Mouse (Mus musculus) neural tube, embryonic 13.5 days (tissue): ENCODE results near the gene Fam160a2. TPM values are rescaled to one million over a fixed set of nuclear protein-coding genes. Genes with fewer than 3 reads are reported as not detected.
"Not testable (repeated sequence)": the region's sequence is repeated elsewhere in the genome, so short reads cannot be mapped to it uniquely, and the experiment has no call there.

Experiments used
- ATAC-seq: fragments of 200-750 bp; cut with Nextera tagmentation; 2 replicates; pipeline ENCODE4 v1.8.0; 2017; ENCODE audit warnings: low read depth, mild to moderate bottlenecking, moderate TSS enrichment, moderate library complexity
- H3K27ac ChIP-seq: fragments of 300-500 bp; sonication (generic); replicated peaks from 2 replicates; pipeline ENCODE4 v1.5.1; 2015; ENCODE audit warnings: moderate library complexity, mild to moderate bottlenecking, inconsistent platforms
- H3K27me3 ChIP-seq: fragments of 300-500 bp; sonication (generic); 2 replicates; pipeline ENCODE4 v1.6.1; 2015; ENCODE audit warnings: mild to moderate bottlenecking, inconsistent platforms
- H3K36me3 ChIP-seq: fragments of 300-500 bp; sonication (generic); 2 replicates; pipeline ENCODE4 v1.6.1; 2015; ENCODE audit warnings: mild to moderate bottlenecking, inconsistent platforms
- H3K4me1 ChIP-seq: fragments of 300-500 bp; sonication (generic); replicated peaks from 2 replicates; pipeline ENCODE4 v1.6.1; 2015; ENCODE audit warnings: inconsistent platforms
- H3K4me2 ChIP-seq: fragments of 300-500 bp; sonication (generic); 2 replicates; pipeline ENCODE4 v1.6.1; 2015; ENCODE audit warnings: inconsistent platforms, mild to moderate bottlenecking, moderate library complexity
- H3K4me3 ChIP-seq: fragments of 300-500 bp; sonication (generic); 2 replicates; pipeline ENCODE4 v1.5.1; 2015; ENCODE audit warnings: mild to moderate bottlenecking, inconsistent platforms
- H3K9ac ChIP-seq: fragments of 300-500 bp; sonication (generic); 2 replicates; pipeline ENCODE4 v1.6.1; 2015; ENCODE audit warnings: moderate library complexity, mild to moderate bottlenecking, inconsistent platforms
- H3K9me3 ChIP-seq: fragments of 300-500 bp; sonication (generic); 2 replicates; pipeline ENCODE4 v1.6.1; 2016; ENCODE audit warnings: inconsistent platforms
- WGBS: fragments of 180-500 bp; shearing (Covaris S2); methylation state at CpG from one replicate; pipeline ENCODE4 v1.1.7; 2015; 5-methylcytosine and 5-hydroxymethylcytosine counted together
- polyA plus RNA-seq: library from polyadenylated mRNA; unstranded; fragments of >200 nt; fragmentation: Nextera tagmentation; extraction: Ambion mirVana; gene quantifications from 2 replicates; pipeline ENCODE4 v1.2.1, GENCODE M21; 2015

Fam160a2 gene
- polyA plus RNA-seq, 1 experiment from 2014 or later: 36.7 TPM

DNA sequence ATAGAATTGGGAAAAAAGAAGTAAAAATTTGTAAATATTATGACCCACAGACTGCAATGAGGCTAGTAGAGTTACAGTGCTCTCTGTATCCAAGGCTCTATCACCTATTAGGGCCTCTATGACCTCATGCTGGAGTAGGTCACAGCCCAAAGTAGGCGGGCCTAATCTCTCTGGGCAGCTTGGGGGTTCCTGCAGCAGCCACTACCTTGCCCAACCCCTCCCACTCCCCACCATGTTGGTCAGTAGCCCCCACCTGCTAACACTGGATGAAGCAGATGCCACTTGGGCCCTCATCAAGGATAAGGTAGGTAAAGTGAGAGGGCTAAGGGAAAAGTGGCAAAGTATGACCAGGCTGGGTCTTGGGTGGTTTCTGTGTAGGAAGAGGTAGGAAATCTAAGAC, 25.0 kb downstream of the Fam160a2 start, which contains the start of gene Gm5901:
Gm5901 (plus strand) TSS at position 173 of the 400 bp plus-strand sequence.
- Histone ChIP-seq H3K9ac (no peak within 1 kb of the TSS), H3K9me3 (no peaks in the 10 kb centered on the region), H3K36me3 (peaks cover 67% of the 10 kb centered on the region), H3K27me3 (no peaks in the 10 kb centered on the region), H3K4me3 (no peak within 1 kb of the TSS), H3K27ac (no peak within 1 kb of the TSS), H3K4me1 (no peaks in the 10 kb centered on the region), H3K4me2 (no peak within 1 kb of the TSS)
- no peak for ATAC-seq
- WGBS: 95% methylated on average over 1 of the region's 1 CpGs

DNA sequence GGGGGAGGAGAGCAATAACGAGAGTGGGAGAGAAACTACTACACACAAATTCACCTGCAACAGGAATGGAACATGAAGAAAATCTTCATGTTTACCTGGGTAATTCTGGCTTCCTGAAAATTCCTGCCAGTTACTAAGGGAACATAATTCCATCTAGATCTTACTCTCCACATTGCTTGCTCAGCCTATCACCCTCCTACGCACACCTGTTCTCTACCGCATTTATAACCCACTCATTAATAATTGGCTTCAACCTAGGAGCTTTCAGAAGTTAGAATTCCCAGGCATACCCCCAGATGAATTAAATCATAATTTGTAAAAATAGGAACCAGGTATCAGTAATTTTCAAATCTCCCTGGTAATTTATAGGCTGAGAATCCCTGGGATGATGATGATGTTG, 25.9 kb downstream of the Fam160a2 start:
- Histone ChIP-seq H3K4me1 (no peaks in the 10 kb centered on the region), H3K9me3 (no peaks in the 10 kb centered on the region), H3K9ac (no peak overlapping the region), H3K27me3 (no peaks in the 10 kb centered on the region), H3K4me3 (no peak overlapping the region), H3K36me3 (peaks cover 58% of the 10 kb centered on the region), H3K27ac (no peak overlapping the region), H3K4me2 (no peak overlapping the region)
- no peak for ATAC-seq
- WGBS: 96% methylated on average over 3 of the region's 3 CpGs

DNA sequence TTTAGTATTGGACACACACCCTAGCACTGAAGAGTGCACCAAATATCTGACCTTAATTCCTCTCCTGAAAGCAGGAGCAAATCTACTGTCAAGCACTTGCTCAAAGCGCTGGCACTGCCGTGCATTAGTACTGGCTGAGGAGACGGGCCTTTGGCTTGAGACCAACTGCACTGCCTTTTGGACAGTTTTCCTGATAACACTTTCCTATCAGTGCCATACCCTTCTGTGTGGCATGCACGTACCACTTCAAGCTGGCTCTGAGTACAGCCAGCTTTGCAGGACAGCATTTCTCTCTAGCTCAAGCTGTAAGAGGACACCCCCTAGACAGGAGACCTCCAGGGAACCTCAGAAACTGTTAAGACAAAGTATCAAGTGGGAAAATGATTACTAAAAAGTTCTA, 26.3 kb downstream of the Fam160a2 start:
- Histone ChIP-seq H3K9ac (no peak overlapping the region), H3K27ac (no peak overlapping the region), H3K4me1 (no peaks in the 10 kb centered on the region), H3K4me2 (no peak overlapping the region), H3K4me3 (no peak overlapping the region), H3K9me3 (no peaks in the 10 kb centered on the region), H3K27me3 (no peaks in the 10 kb centered on the region), H3K36me3 (peaks cover 53% of the 10 kb centered on the region)
- WGBS: 91% methylated on average over 4 of the region's 4 CpGs
- no peak for ATAC-seq

DNA sequence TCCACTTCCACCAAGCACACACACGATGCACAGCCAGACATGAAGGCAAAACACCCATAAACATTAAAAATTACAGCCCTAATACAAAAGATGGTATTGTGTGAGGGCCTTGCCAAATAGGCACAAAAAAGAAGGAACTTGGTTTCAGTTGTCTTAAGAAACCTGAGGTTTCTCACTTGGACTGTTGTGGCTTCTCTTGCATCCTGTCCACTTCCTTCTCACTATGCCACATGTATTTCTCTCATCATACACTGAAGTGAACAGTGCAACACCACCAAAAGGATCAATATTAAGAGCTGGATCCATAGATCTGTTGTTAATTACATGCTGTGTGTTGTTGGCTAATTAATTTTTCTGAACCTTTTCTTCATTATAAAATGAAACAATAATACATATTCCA, 26.9 kb downstream of the Fam160a2 start:
- no peak for ATAC-seq
- H3K9me3 ChIP-seq: no peaks in the 10 kb centered on the region
- no peak overlapping the region for H3K27ac ChIP-seq
- no peak overlapping the region for H3K4me2 ChIP-seq
- no peak overlapping the region for H3K4me3 ChIP-seq
- WGBS: 88% methylated on average over 1 of the region's 1 CpGs
- H3K27me3 ChIP-seq: no peaks in the 10 kb centered on the region
- no peak overlapping the region for H3K9ac ChIP-seq
- no peaks in the 10 kb centered on the region for H3K4me1 ChIP-seq
- H3K36me3 ChIP-seq: peaks cover 47% of the 10 kb centered on the region

DNA sequence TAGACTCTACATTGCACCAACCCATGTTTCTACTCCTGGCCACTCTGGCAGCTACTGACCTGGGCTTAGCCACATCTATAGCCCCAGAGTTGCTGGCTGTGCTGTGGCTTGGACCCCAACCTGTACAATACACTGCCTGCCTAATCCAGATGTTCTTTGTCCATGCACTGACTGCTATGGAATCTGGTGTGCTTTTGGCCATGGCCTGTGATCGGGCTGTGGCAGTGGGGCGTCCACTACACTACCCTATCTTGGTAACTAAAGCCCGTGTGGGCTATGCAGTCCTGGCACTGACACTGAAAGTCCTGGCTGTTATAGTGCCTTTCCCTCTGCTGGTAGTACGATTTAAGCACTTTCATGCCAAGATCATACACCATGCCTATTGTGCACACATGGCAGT, 31.3 kb downstream of the Fam160a2 start:
- Histone ChIP-seq H3K4me1 (no peaks in the 10 kb centered on the region), H3K36me3 (peaks cover 17% of the 10 kb centered on the region), H3K27ac (no peak overlapping the region), H3K9ac (no peak overlapping the region), H3K4me2 (no peak overlapping the region), H3K9me3 (no peaks in the 10 kb centered on the region), H3K4me3 (no peak overlapping the region), H3K27me3 (no peaks in the 10 kb centered on the region)
- ATAC-seq: no peak
- WGBS: 93% methylated on average over 4 of the region's 4 CpGs

DNA sequence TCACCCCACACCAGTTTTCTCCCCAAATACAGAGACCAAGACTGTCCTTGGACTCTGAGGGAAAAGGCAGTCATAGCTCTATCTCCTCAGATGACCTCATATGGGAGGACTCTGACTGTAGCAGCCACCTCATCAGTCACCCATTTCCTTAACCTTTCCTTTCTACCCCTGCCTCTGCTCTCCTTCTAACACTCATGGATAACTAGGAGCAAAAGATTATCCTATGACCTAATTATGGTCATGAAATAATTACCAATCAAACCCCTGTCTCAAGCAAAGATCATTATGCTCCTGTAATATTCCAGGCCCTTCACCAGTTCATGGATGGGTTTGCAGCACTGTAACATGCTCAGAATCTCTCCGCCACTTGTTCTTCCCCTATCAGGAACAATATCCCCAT, 31.9 kb downstream of the Fam160a2 start, which contains the start of gene Olfr692:
Olfr692 (plus strand) TSS at position 301 of the 400 bp plus-strand sequence.
- Histone ChIP-seq H3K9ac (no peak within 1 kb of the TSS), H3K36me3 (peaks cover 11% of the 10 kb centered on the region), H3K4me1 (no peaks in the 10 kb centered on the region), H3K27me3 (no peaks in the 10 kb centered on the region), H3K4me2 (no peak within 1 kb of the TSS), H3K9me3 (no peaks in the 10 kb centered on the region), H3K27ac (no peak within 1 kb of the TSS), H3K4me3 (no peak within 1 kb of the TSS)
- no peak for ATAC-seq
- 97% methylated on average over 1 of the region's 1 CpGs for WGBS

DNA sequence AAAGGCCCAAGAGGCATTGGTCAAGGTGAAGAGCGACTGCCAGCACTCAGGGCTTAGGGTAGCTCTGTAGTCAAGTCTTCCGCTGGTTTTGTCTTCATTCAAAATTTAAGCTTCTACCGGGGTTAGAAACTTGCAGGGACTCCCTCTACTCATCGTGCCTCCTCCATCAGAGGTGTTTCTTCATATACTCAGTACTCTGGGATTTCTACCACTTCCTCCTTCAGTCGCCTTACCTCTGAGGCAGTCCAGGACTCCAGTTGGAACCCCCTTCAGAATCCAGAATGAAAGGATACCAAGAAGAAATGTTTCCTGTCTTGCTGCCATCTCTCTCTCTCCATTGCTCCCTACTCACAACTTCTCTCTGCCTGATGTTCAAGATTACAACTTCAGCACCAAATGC, 32.6 kb downstream of the Fam160a2 start:
- H3K9ac ChIP-seq: no peak overlapping the region
- no peak overlapping the region for H3K4me3 ChIP-seq
- WGBS: 80% methylated on average over 5 of the region's 5 CpGs
- H3K9me3 ChIP-seq: no peaks in the 10 kb centered on the region
- ATAC-seq: no peak
- H3K36me3 ChIP-seq: peaks cover 8% of the 10 kb centered on the region
- H3K27me3 ChIP-seq: no peaks in the 10 kb centered on the region
- no peak overlapping the region for H3K27ac ChIP-seq
- H3K4me1 ChIP-seq: no peaks in the 10 kb centered on the region
- no peak overlapping the region for H3K4me2 ChIP-seq

DNA sequence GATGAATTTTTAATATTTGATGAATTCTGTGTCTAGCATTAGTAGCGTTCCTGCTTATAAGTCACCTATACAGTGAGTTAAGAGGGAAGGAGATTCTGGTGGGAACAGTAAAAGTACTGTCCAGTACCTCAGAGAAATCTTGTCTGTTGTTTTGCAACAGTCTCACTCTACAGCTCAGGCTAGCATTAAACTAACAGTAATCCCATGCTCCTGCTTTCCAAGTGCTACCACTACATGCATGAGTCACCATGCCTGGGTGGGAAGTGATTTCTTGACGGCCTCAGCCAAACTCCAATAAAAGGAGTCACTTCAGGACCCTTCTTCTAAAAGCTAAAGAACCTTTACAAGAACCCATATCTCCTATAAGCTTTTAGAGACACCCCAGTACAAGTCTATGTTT, 38.1 kb downstream of the Fam160a2 start:
- Histone ChIP-seq H3K27ac (no peak overlapping the region), H3K4me2 (no peak overlapping the region), H3K9me3 (no peaks in the 10 kb centered on the region), H3K36me3 (no peaks in the 10 kb centered on the region), H3K9ac (no peak overlapping the region), H3K4me1 (no peaks in the 10 kb centered on the region), H3K27me3 (no peaks in the 10 kb centered on the region), H3K4me3 (no peak overlapping the region)
- 93% methylated on average over 2 of the region's 2 CpGs for WGBS
- ATAC-seq: no peak

DNA sequence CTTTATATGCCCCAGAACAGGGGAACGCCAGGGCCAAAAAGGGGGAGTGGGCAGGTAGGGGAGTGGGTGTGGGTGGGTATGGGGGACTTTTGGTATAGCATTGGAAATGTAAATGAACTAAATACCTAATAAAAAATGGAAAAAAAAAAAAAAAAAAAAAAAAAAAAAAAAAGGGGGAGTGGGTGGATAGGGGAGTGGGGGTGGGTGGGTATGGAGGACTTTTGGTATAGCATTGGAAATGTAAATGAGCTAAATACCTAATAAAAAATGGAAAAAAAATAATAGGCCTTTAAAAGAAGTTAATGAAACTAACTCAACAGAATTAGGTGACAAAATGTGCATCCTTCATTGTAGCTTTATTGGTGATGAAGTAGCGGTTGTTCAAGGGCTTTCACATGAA, 43.4 kb downstream of the Fam160a2 start:
- not testable (repeated sequence) for H3K4me1 ChIP-seq, H3K4me3 ChIP-seq, H3K27ac ChIP-seq, H3K36me3 ChIP-seq, H3K9ac ChIP-seq, H3K4me2 ChIP-seq, H3K27me3 ChIP-seq, H3K9me3 ChIP-seq
- WGBS: 91% methylated on average over 1 of the region's 2 CpGs
- ATAC-seq: peak; percentile 96

DNA sequence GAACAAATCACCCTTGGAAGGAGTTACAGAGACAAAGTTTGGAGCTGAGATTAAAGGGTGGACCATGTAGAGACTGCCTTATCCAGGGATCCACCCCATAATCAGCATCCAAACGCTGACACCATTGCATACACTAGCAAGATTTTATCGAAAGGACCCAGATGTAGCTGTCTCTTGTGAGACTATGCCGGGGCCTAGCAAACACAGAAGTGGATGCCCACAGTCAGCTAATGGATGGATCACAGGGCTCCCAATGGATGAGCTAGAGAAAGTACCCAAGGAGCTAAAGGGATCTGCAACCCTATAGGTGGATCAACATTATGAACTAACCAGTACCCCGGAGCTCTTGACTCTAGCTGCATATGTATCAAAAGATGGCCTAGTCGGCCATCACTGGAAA, 43.8 kb downstream of the Fam160a2 start:
- H3K4me3 ChIP-seq, H3K27ac ChIP-seq, H3K9me3 ChIP-seq, H3K4me1 ChIP-seq, H3K27me3 ChIP-seq, H3K36me3 ChIP-seq, H3K9ac ChIP-seq, H3K4me2 ChIP-seq: not testable (repeated sequence)
- WGBS: no CpG with 5 or more reads among the region's 5 CpGs
- peak; percentile 72 for ATAC-seq

DNA sequence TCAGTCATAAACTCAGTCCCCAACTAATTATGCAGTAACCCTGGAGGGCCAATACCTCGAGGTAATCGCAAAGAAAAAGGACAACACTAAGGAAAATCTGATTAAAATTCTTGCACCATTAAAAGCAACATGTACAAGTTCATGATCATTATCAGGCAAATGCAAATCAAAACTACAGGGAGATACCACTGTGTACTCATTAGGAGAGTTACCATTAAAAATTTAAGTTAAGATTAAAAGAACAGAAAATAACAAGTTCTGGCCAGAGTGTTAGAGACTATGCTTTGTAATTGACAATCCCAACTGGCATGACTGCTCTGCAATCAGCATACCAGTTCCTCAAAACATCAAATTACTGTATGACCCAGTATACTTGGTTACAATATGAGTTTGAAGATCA, 57.1 kb downstream of the Fam160a2 start:
- no peak overlapping the region for H3K27ac ChIP-seq
- no peaks in the 10 kb centered on the region for H3K36me3 ChIP-seq
- H3K9ac ChIP-seq: no peak overlapping the region
- H3K4me2 ChIP-seq: no peak overlapping the region
- H3K9me3 ChIP-seq: no peaks in the 10 kb centered on the region
- H3K27me3 ChIP-seq: no peaks in the 10 kb centered on the region
- no peaks in the 10 kb centered on the region for H3K4me1 ChIP-seq
- 86% methylated on average over 2 of the region's 2 CpGs for WGBS
- H3K4me3 ChIP-seq: no peak overlapping the region
- ATAC-seq: no peak

DNA sequence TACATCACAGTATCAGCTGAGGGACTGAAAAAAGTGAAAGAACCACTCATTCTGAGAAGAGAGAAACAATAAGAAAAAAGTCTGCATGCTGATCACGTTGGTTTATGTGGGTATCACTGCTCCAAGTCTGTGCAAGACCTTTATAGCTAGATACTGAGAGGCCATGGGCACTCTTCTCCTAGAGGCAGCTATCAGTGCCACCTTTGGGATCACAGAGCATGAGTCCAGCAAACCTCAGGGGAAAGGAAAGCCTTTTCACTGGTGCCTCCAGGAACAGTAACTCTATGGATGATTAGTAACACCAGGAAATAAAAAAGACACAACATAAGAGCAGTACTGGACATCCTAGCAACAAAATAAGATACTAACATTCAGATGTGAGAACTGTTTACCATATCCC, 57.7 kb downstream of the Fam160a2 start, which contains the start of gene Olfr691:
Olfr691 (minus strand) TSS at position 101 of the 400 bp plus-strand sequence.
- Histone ChIP-seq H3K36me3 (no peaks in the 10 kb centered on the region), H3K9me3 (no peaks in the 10 kb centered on the region), H3K4me1 (no peaks in the 10 kb centered on the region), H3K27me3 (no peaks in the 10 kb centered on the region), H3K9ac (no peak within 1 kb of the TSS), H3K4me3 (no peak within 1 kb of the TSS), H3K27ac (no peak within 1 kb of the TSS), H3K4me2 (no peak within 1 kb of the TSS)
- WGBS: 41% methylated on average over 1 of the region's 1 CpGs
- ATAC-seq: no peak

DNA sequence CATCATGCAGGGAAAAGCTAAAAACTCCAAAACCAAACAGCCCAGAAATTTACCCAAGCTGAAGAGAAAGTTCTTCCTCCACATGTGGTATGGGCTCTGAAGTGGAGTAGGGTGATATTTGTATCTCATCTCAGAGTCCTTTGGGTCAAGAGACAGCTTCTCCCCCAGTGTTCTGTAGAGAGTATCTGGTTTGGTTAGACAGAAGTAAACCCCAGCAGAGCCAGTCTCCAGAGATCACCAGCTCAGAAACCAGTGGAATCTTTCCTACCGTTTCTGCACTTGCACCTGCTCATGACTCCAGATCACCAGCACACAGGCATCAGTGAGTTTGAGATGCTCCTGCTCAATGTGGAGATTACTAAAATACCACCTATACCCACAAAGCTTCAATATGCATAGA, 65.8 kb downstream of the Fam160a2 start, which contains the start of gene Olfr690:
Olfr690 (minus strand) TSS at position 101 of the 400 bp plus-strand sequence.
- Histone ChIP-seq H3K27ac (no peak within 1 kb of the TSS), H3K4me3 (no peak within 1 kb of the TSS), H3K4me2 (no peak within 1 kb of the TSS), H3K4me1 (no peaks in the 10 kb centered on the region), H3K27me3 (no peaks in the 10 kb centered on the region), H3K9ac (no peak within 1 kb of the TSS), H3K36me3 (no peaks in the 10 kb centered on the region), H3K9me3 (no peaks in the 10 kb centered on the region)
- 86% methylated on average over 1 of the region's 1 CpGs for WGBS
- ATAC-seq: no peak
